Mouse (Mus musculus): ENCODE results near the gene Mmp12. TPM values are rescaled to one million over a fixed set of nuclear protein-coding genes. Genes with fewer than 3 reads are reported as not detected.
"Not testable (repeated sequence)": the region's sequence is repeated elsewhere in the genome, so short reads cannot be mapped to it uniquely, and the experiment has no call there.

Mmp12 gene
- total RNA-seq (2014; fragmentation: Nextera tagmentation) (not detected in 2 replicates), total RNA-seq (2017) (not detected in 2 replicates)

DNA sequence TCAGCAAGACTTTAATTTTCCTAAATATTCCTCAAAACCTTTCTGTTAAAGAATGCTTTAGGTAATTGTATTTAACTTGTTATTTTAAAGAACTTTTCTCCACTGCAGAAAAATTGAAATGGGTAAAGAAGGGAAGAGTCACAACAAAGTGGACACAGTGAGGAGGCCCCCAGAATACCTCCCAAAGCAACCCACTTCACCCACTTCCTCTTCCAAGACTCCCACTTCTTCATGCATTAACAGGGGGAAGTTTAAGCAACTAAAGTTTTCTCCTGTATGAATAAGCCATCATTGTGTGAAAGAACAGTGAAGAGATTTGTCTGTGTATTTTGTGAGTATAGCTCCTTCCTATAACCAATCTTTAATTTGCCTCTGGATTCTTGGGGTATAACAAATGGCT lies at the start of gene Mmp12:
Mmp12 (plus strand) TSS at position 275 of the 400 bp plus-strand sequence.
- no peak for ATAC-seq (replicated peaks; ENCODE audit: low FRiP score, low TSS enrichment, poor library complexity, severe bottlenecking)

DNA sequence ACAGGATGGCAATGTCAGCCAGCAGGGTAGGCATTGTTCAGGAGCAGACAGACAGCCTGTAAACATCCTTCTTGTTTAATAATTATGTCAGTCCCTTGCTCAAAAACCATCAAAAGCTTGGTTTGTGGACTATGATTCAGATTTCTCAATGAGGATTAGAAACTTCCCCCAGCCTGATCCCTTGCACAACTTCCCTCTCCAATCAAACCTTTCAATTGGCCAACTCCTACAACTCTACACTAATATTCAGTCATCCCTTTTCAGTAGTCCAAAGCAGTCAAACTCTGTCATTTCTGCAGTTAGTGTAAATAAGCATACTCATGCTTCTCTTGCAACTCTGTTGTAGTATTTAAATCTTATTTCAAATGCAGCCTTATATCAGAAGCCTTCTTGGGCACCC lies 12.3 kb upstream of the Mmp12 start:
- no peak for ATAC-seq (replicated peaks; ENCODE audit: low FRiP score, low TSS enrichment, poor library complexity, severe bottlenecking)

DNA sequence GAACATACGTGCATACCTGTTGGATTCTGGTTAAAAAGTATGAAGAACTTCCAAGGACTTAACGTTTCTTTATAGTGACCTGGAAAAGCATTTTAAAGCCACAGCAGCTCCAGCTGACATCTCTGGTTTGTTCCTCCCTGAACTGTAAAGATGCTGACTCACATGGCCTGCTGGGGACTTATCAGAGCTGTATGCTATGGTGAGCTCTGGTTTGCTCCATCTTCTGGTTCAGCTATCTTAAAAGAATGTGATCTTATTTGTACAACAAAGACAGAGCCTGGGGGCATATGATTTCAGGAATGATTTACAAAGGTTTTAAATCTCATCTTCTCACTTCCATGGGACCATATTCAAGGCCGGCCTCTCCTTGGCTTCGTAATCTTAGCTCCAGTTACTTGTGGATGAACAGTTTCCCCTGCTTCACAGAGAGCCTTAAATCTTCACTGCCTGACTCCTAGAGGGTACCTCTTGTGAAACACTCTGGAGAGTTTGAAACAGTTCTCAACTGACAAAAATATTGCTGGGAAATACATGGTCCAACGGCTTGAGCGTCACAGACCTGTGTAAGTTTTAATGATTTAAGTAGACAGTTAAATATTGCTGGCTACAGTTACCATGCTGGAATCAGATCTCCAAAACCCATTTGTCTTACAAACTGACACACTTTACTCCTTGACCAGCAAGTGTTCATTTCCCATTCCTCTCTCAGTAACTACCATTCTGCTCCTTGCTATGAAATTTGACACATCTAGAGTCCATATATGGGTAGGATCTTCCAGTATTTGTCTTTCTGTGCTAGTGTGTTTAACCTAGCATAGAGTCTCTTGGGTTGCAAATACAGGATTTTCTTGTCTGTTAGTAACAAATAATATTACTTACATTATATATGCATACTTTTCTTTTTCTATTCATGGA lies 8.2 kb upstream of the Mmp12 start:
- ATAC-seq (replicated peaks; ENCODE audit: low FRiP score, low TSS enrichment, poor library complexity, severe bottlenecking) = no peak

DNA sequence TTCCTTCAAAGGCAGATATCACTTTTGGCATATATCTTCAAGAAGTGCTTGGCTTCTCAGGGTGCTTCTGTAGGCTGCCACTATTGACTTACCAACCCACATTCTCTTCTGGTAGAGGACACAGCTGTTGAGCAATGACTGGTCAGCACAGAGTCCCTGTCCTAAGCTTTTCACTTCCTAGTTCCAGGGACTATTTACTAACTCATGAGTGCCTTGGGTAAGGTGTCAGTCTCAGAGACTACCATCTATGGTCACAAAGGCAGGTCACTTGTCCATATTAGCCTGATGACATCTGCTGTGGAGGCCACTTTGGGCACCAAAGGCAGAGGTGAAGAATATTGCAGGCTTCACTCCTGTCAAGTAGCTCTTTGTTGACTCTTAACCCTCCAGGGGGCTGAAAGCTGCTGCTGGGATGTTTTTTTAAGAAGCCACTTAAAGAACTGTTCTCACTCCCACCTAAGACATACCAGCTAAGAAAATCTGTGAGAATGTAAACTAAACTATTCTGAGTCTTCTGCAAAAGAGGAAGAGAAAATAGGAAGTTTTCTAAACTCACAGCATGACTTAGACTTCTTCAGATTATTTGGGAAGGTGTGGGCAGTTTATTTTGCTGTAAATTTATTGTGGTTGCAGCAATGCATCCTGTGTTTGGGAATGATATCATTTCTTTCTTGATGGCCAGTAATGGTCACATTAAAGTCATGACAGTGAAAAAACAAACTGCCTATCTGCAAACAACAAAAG lies 7.3 kb upstream of the Mmp12 start:
- ATAC-seq (replicated peaks; ENCODE audit: low FRiP score, low TSS enrichment, poor library complexity, severe bottlenecking) = no peak

DNA sequence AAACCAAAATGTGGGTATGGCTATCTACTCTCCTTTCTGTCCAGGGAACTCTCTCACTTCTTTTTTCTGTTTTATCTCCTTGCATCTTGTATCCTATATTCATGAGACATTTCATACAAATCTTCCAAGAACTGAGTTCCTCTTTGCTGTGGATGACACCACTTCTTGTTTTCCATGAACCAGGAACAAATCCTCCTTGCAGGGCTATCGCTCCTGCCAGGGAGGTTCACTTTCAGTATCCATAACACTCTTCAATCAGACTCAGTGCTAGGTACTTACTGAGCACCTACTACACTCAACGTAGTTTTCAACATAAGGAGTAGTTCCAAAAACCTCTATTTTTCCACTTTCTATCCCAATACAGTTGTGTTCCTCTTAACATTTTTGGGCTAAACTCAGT lies 1.3 kb downstream of the Mmp12 start:
- no peak for ATAC-seq (replicated peaks; ENCODE audit: low FRiP score, low TSS enrichment, poor library complexity, severe bottlenecking)

DNA sequence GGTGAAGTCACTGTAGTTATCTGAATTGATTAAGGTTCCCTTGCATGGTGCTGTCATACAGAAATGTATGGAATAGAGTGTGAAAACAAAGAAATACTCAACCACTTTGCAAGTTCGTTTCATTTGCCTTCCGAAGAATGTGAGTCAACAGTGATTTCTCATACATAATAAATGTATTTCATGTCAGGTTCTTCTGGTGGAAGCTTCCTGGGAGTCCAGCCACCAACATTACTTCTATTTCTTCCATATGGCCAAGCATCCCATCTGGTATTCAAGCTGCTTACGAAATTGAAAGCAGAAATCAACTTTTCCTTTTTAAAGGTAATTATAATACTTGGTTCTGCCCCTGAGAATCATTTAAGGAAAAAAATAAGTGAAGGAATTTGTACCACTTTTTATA lies 10.4 kb downstream of the Mmp12 start:
- ATAC-seq (replicated peaks; ENCODE audit: low FRiP score, low TSS enrichment, poor library complexity, severe bottlenecking) = no peak

DNA sequence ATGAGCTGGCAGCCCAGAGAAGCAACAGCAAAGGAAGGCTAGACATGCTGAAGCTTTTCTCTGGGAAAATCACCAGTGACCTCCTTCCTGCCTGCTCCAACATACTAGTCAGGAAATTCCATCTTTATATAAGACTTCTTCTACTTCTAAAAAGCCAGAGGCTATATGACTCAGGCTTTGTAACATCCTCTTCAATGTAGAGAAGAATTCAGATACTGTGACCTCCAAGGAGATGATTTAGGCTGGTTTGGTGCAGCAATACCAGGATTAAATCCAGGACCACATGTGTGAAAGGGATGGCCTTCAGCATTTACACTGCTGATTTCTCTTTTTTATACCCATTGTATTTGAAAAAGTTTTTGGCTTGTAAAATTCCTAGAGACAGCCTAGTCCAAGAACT lies 43.8 kb downstream of the Mmp12 start, which contains the start of gene Mmp1b:
Mmp1b (minus strand) TSS at position 101 of the 400 bp plus-strand sequence.
- no peak for ATAC-seq (replicated peaks; ENCODE audit: low FRiP score, low TSS enrichment, poor library complexity, severe bottlenecking)

DNA sequence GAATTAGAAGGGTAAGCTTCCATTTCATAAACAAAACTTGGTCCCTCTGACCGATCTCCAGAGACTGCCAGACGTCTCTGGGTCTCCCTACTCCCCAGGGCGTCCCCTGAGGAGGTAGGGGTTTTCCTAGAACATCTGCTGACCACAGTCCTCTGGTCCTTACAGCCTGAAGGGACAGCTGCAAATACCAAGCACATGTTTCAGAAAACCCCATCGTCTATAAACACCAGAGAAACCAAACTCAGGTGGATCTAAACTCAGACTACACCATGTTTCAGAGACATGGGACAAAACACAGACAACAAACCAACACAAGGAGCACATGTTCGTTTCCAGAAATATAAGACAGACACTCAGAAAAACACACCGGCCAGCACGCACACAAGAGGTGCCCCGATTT lies 52.4 kb downstream of the Mmp12 start:
- ATAC-seq (replicated peaks; ENCODE audit: low FRiP score, low TSS enrichment, poor library complexity, severe bottlenecking) = not testable (repeated sequence)

Other genes with a start within 250 kb of the Mmp12 start
- gene Dync2h1, start 159.9 kb upstream of the Mmp12 start, total RNA-seq (2014; fragmentation: Nextera tagmentation) = 4.9 and 9.1 TPM in 2 replicates
- 4.3 and 7.4 TPM in 2 replicates for gene Dync2h1, start 159.9 kb upstream of the Mmp12 start, total RNA-seq (2017)
- gene Dcun1d5, start 159.9 kb upstream of the Mmp12 start, total RNA-seq (2014; fragmentation: Nextera tagmentation) = 67.8 and 92.5 TPM in 2 replicates
- gene Dcun1d5, start 159.9 kb upstream of the Mmp12 start, total RNA-seq (2017) = 122 and 129 TPM in 2 replicates
- not detected in 2 replicates for gene Mmp13, start 71.9 kb upstream of the Mmp12 start, total RNA-seq (2014; fragmentation: Nextera tagmentation)
- not detected in 2 replicates for gene Mmp13, start 71.9 kb upstream of the Mmp12 start, total RNA-seq (2017)
- not detected in 2 replicates for gene Mmp1b, start 43.7 kb downstream of the Mmp12 start, total RNA-seq (2014; fragmentation: Nextera tagmentation)
- gene Mmp1b, start 43.7 kb downstream of the Mmp12 start, total RNA-seq (2017) = not detected in 2 replicates
- gene Mmp3, start 101.4 kb downstream of the Mmp12 start, total RNA-seq (2014; fragmentation: Nextera tagmentation) = not detected in 2 replicates
- not detected in 2 replicates for gene Mmp3, start 101.4 kb downstream of the Mmp12 start, total RNA-seq (2017)
- not detected in 2 replicates for gene Mmp10, start 158.0 kb downstream of the Mmp12 start, total RNA-seq (2014; fragmentation: Nextera tagmentation)
- not detected in 2 replicates for gene Mmp10, start 158.0 kb downstream of the Mmp12 start, total RNA-seq (2017)
- 0.35 TPM in 1 of 2 replicates, not detected in the other for gene Mmp8, start 214.1 kb downstream of the Mmp12 start, total RNA-seq (2014; fragmentation: Nextera tagmentation)
- 3.4 TPM in 1 of 2 replicates, not detected in the other for gene Mmp8, start 214.1 kb downstream of the Mmp12 start, total RNA-seq (2017)
- gene Mmp27, start 227.0 kb downstream of the Mmp12 start, total RNA-seq (2014; fragmentation: Nextera tagmentation) = 0.20 TPM in 1 of 2 replicates, not detected in the other
- gene Mmp27, start 227.0 kb downstream of the Mmp12 start, total RNA-seq (2017) = 0.80 and 0.95 TPM in 2 replicates

Measured in megakaryocyte-erythroid progenitor cell, adult 5-6 weeks (primary cell).